Mouse (Mus musculus): ENCODE data around the gene Kdm2b.

DNA sequence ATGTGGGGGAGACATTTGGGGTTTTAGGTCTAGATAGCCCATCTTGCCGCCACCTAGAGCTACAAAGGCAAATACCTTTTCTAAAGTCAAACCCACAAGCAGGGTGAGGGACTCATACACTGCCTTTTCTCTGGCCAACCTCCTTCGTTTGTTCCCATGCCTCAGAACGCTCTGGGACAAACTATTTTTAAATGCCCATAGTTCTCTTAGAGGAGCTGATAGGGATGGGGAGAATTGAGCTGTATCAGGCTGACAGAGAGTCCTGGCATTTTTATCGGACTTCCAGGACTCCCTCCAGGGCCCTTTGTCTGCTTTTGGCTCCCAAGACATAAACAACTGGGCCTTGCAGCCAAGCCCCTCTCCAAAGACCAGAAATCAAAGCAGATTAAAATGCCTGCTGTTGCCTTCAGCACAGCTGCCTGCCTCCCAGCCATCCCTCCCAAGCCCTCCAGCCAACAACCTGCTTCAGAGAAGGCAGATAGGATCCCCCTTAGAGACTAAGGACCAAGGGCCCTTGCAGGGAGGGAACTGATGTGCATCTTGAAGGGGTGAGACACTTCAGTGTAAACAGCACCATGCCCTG lies 51.6 kb downstream of the Kdm2b start:
- no peak for TF ChIP-seq GATA1 (IDR thresholded peaks at IDR 0.05; ENCODE audit: low read length)
- TF ChIP-seq TAL1 (IDR thresholded peaks at IDR 0.05; ENCODE audit: low read length), result no peak

All from erythroblast, embryonic 14.5 days (primary cell).